Mouse (Mus musculus) adrenal gland, adult (tissue): ENCODE measurements at regions not wholly inside any gene's neighbourhood (a gene's known extent, or its start where the extent isn't known, plus 50 kb on each side); places are given as distances from the start of the nearest gene placed in this dataset.
A peak's percentile ranks its signal among the peaks of the same experiment; 100 is the strongest.
"Not testable (repeated sequence)": the region's sequence is repeated elsewhere in the genome, so short reads cannot be mapped to it uniquely, and the experiment has no call there.

Experiments used
- DNase-seq, 2 experiments: peaks; one replicate each; pipeline ENCODE4 v3.0.0; 2022 to 2023; ENCODE audit warnings: low spot score in 1 of 2; ENCODE audit not compliant: inconsistent age in 2 of 2

GRCm38 (mm10) chr17:49278541-49278940 lies 149.6 kb upstream of the Mocs1 start:
- DNase-seq = no peak

GRCm38 (mm10) chr17:49278973-49279727 lies 149.0 kb upstream of the Mocs1 start:
- no peak for DNase-seq

GRCm38 (mm10) chr17:49281344-49281743 lies 146.8 kb upstream of the Mocs1 start:
- no peak for DNase-seq

GRCm38 (mm10) chr17:49282498-49282897 lies 145.7 kb upstream of the Mocs1 start:
- no peak for DNase-seq

GRCm38 (mm10) chr17:49283491-49283890 lies 144.7 kb upstream of the Mocs1 start:
- no peak for DNase-seq

- DNase-seq = no peak
Measured at GRCm38 (mm10) chr17:49291636-49292035, 136.5 kb upstream of the Mocs1 start.

GRCm38 (mm10) chr17:49304461-49304860 lies 123.7 kb upstream of the Mocs1 start:
- DNase-seq = no peak

- DNase-seq = no peak
Measured at GRCm38 (mm10) chr17:49305116-49305515, 123.0 kb upstream of the Mocs1 start.

- peak; percentile 6 to 37 for DNase-seq
Measured at GRCm38 (mm10) chr17:49309079-49309478, 119.1 kb upstream of the Mocs1 start.

GRCm38 (mm10) chr17:49314196-49314595 lies 114.0 kb upstream of the Mocs1 start:
- no peak for DNase-seq

GRCm38 (mm10) chr17:49327524-49327923 lies 100.6 kb upstream of the Mocs1 start:
- DNase-seq = no peak

- peak; percentile 51 to 89 for DNase-seq
Measured at GRCm38 (mm10) chr17:49335318-49335717, 92.8 kb upstream of the Mocs1 start.

GRCm38 (mm10) chr17:49337881-49338280 lies 90.3 kb upstream of the Mocs1 start:
- no peak for DNase-seq

GRCm38 (mm10) chr17:49342636-49343035 lies 85.5 kb upstream of the Mocs1 start:
- no peak for DNase-seq

GRCm38 (mm10) chr17:49346701-49347100 lies 81.5 kb upstream of the Mocs1 start:
- DNase-seq = no peak

GRCm38 (mm10) chr17:49349328-49349727 lies 78.8 kb upstream of the Mocs1 start:
- no peak for DNase-seq

GRCm38 (mm10) chr17:49359212-49359611 lies 69.0 kb upstream of the Mocs1 start:
- DNase-seq = no peak

- not testable (repeated sequence) for DNase-seq
Measured at GRCm38 (mm10) chr17:49360251-49360650, 67.9 kb upstream of the Mocs1 start.

GRCm38 (mm10) chr17:49367791-49368190 lies 60.4 kb upstream of the Mocs1 start:
- DNase-seq = no peak

GRCm38 (mm10) chr17:49368476-49369269 lies 59.5 kb upstream of the Mocs1 start:
- no peak for DNase-seq

GRCm38 (mm10) chr17:49377626-49378025 lies 50.5 kb upstream of the Mocs1 start:
- peak; percentile 37 to 70 for DNase-seq
